27 mouse cellular contexts compared by ENCODE assay signal in the genomic region with DNA sequence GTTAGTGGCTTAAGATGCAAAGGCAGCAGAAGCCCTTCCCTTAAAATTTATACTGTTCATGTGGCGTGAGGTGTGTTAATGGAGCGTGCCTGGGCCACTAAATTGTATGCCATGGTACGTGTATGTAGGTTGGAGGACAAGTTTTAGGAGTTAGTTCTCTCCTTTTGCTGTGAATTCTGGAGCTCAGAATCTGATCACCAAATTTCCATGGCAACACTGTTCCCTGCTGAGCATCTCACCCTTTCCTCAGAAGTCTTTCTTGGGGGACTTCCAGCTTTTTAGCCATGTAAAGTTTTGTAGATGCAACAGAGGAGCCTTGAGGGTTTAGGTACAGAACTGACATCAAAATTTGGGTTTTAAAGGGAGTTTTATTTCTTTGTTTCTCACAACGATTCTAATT.
DNase-seq lines count a peak whose midpoint lies in the region; ATAC-seq and TF ChIP-seq lines count a peak whose summit lies in the region.
"Had no signal": no experiment of that assay in that cellular context is flagged by ENCODE, and none has a peak within 500 bp of the region (broad histone marks: within the 10 kb centered on the region; RNA-seq: fewer than 3 reads in every experiment).

No protein-coding gene starts in this region.

- WGBS in intestine, embryonic 15.5 days = 86% methylated on average over 4 of the region's 4 CpGs
- 79% methylated on average over 4 of the region's 4 CpGs for WGBS in intestine, postnatal 0 days
- WGBS in midbrain, embryonic 13.5 days = 87% methylated on average over 4 of the region's 4 CpGs
- 78% methylated on average over 4 of the region's 4 CpGs for WGBS in midbrain, embryonic 15.5 days

- DNase-seq in frontal cortex, postnatal 14 days (ENCODE audit: low spot score in 2 of 2) = no peak
- DNase-seq in right cerebral cortex, adult 2 months (ENCODE audit: low spot score in 2 of 2) = no peak
- DNase-seq: adrenal gland, postnatal 10 days; adrenal gland, postnatal 36 days; B cell, adult 2 months; cerebellum, adult 11 months; cerebellum, adult 2 months; cerebellum, adult 9-11 months; cerebellum, postnatal 25 days; gastrocnemius, postnatal 25 days; heart, adult 2 months had no signal

- peak; percentile 69; the same call in 1 of the 2 replicates for ATAC-seq in frontal cortex, adult (ENCODE audit: low TSS enrichment)
- ATAC-seq in intestine, embryonic 15.5 days = no peak
- no peak for ATAC-seq in intestine, postnatal 0 days
- no peak for ATAC-seq in midbrain, embryonic 13.5 days
- no peak for ATAC-seq in midbrain, embryonic 15.5 days (replicated peaks)
- ATAC-seq: forebrain, embryonic 14.5 days; hindbrain, embryonic 16.5 days; inflammation-experienced regulatory T-cells, adult 6 months; Patski had no signal

- no peaks in the 10 kb centered on the region for H3K36me3 ChIP-seq in intestine, embryonic 15.5 days
- peaks cover under 1% of the 10 kb centered on the region; the same call in 1 of the 2 replicates for H3K36me3 ChIP-seq in intestine, postnatal 0 days (ENCODE audit: control insufficient read depth, insufficient read depth)
- H3K36me3 ChIP-seq in midbrain, embryonic 13.5 days = peaks cover 1% of the 10 kb centered on the region; the same call in 1 of the 2 replicates
- no peaks in the 10 kb centered on the region for H3K36me3 ChIP-seq in midbrain, embryonic 15.5 days (replicated peaks)
- H3K36me3 ChIP-seq: embryonic facial prominence, embryonic 15.5 days had no signal

- H3K4me2 ChIP-seq in intestine, embryonic 15.5 days (replicated peaks) = no peak overlapping the region
- H3K4me2 ChIP-seq in intestine, postnatal 0 days (replicated peaks; ENCODE audit: low read depth) = no peak overlapping the region
- H3K4me2 ChIP-seq in midbrain, embryonic 13.5 days (replicated peaks) = no peak overlapping the region
- H3K4me2 ChIP-seq in midbrain, embryonic 15.5 days = no peak overlapping the region
- H3K4me2 ChIP-seq: embryonic facial prominence, embryonic 12.5 days; embryonic facial prominence, embryonic 15.5 days; heart, embryonic 13.5 days; hindbrain, embryonic 13.5 days had no signal

- H3K9ac ChIP-seq in intestine, embryonic 15.5 days = no peak overlapping the region
- H3K9ac ChIP-seq in intestine, postnatal 0 days (ENCODE audit: low read depth, low read length) = no peak overlapping the region
- no peak overlapping the region for H3K9ac ChIP-seq in midbrain, embryonic 13.5 days (replicated peaks)
- H3K9ac ChIP-seq in midbrain, embryonic 15.5 days = no peak overlapping the region
- H3K9ac ChIP-seq: embryonic facial prominence, embryonic 12.5 days; embryonic facial prominence, embryonic 15.5 days; heart, embryonic 13.5 days; hindbrain, embryonic 13.5 days had no signal

- TF ChIP-seq CTCF in intestine, postnatal 0 days (IDR thresholded peaks at IDR 0.05; ENCODE audit: low read depth) = no peak

- H3K4me1 ChIP-seq in intestine, embryonic 15.5 days (replicated peaks) = peaks cover 4% of the 10 kb centered on the region
- H3K4me1 ChIP-seq in intestine, postnatal 0 days (replicated peaks; ENCODE audit: control insufficient read depth, insufficient read depth, low read length) = peaks cover 4% of the 10 kb centered on the region
- peaks cover 43% of the 10 kb centered on the region for H3K4me1 ChIP-seq in midbrain, embryonic 13.5 days (replicated peaks)
- peaks cover 27% of the 10 kb centered on the region for H3K4me1 ChIP-seq in midbrain, embryonic 15.5 days

- H3K27ac ChIP-seq in intestine, embryonic 15.5 days = 0 out of 2 replicates have a peak overlapping the region, but pooled peaks have one; percentile 15
- H3K27ac ChIP-seq in intestine, postnatal 0 days (ENCODE audit: low read depth, low read length) = no peak overlapping the region
- 0 out of 2 replicates have a peak overlapping the region, but pooled peaks have one; percentile 30 for H3K27ac ChIP-seq in midbrain, embryonic 13.5 days
- H3K27ac ChIP-seq in midbrain, embryonic 15.5 days = no peak overlapping the region
- H3K27ac ChIP-seq: embryonic facial prominence, embryonic 12.5 days; embryonic facial prominence, embryonic 15.5 days; heart, adult 2 months; heart, embryonic 10.5 days; heart, embryonic 13.5 days; hindbrain, embryonic 13.5 days had no signal

- H3K27me3 ChIP-seq in intestine, embryonic 15.5 days (replicated peaks) = no peaks in the 10 kb centered on the region
- no peaks in the 10 kb centered on the region for H3K27me3 ChIP-seq in intestine, postnatal 0 days (replicated peaks; ENCODE audit: control insufficient read depth, insufficient read depth, low read length)
- no peaks in the 10 kb centered on the region for H3K27me3 ChIP-seq in midbrain, embryonic 13.5 days
- H3K27me3 ChIP-seq in midbrain, embryonic 15.5 days (replicated peaks) = no peaks in the 10 kb centered on the region
- H3K27me3 ChIP-seq: CH12.LX; embryonic facial prominence, embryonic 12.5 days; embryonic facial prominence, embryonic 15.5 days; heart, embryonic 13.5 days; hindbrain, embryonic 13.5 days; Patski had no signal

- H3K9me3 ChIP-seq in intestine, embryonic 15.5 days = no peaks in the 10 kb centered on the region
- H3K9me3 ChIP-seq in intestine, postnatal 0 days (ENCODE audit: control insufficient read depth) = no peaks in the 10 kb centered on the region
- no peaks in the 10 kb centered on the region for H3K9me3 ChIP-seq in midbrain, embryonic 13.5 days
- H3K9me3 ChIP-seq in midbrain, embryonic 15.5 days = no peaks in the 10 kb centered on the region
- H3K9me3 ChIP-seq: embryonic facial prominence, embryonic 12.5 days; embryonic facial prominence, embryonic 15.5 days; G1E; heart, embryonic 10.5 days; heart, embryonic 13.5 days; hindbrain, embryonic 13.5 days had no signal

- H3K4me3 ChIP-seq in intestine, embryonic 15.5 days (replicated peaks) = no peak overlapping the region
- H3K4me3 ChIP-seq in intestine, postnatal 0 days (ENCODE audit: low read depth, low read length) = no peak overlapping the region
- H3K4me3 ChIP-seq in midbrain, embryonic 13.5 days (replicated peaks) = no peak overlapping the region
- no peak overlapping the region for H3K4me3 ChIP-seq in midbrain, embryonic 15.5 days
- H3K4me3 ChIP-seq: embryonic facial prominence, embryonic 12.5 days; embryonic facial prominence, embryonic 15.5 days; heart, adult 2 months; heart, embryonic 10.5 days; heart, embryonic 13.5 days; hindbrain, embryonic 13.5 days had no signal

Comparison
In these comparisons a context has a peak if more than half of its experiments do, and no peak if none do; other contexts are left out.
1. H3K27ac ChIP-seq: peak in intestine, embryonic 15.5 days (single experiment) and midbrain, embryonic 13.5 days (single experiment); none in intestine, postnatal 0 days (single experiment) and midbrain, embryonic 15.5 days (single experiment).